ENCODE assay signal across 15 mouse cellular contexts in the genomic region with DNA sequence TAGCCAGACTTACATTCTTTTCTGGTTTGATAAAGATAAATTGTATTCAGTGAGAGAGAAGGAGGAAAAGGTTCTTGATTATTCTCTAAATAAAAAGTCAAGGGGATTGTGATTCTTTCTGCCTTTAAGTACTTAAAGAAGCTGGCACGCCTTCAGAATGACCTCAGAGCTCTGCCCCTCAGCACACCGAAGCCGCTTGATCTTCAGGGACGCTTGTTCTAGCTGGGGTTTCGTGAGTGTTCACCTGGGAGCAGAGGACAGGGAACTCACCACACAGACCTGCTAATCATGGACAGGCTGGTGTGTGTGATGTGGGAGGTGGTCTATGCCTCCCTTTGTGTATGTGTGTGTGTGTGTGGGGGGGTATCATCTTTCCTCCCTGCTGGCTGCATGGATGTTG.
DNase-seq lines count a peak whose midpoint lies in the region; ATAC-seq and TF ChIP-seq lines count a peak whose summit lies in the region.
"Had no signal": no experiment of that assay in that cellular context is flagged by ENCODE, and none has a peak within 500 bp of the region (broad histone marks: within the 10 kb centered on the region; RNA-seq: fewer than 3 reads in every experiment).

No protein-coding gene starts in this region.

- no peak overlapping the region for H3K9ac ChIP-seq in lung, embryonic 16.5 days (ENCODE audit: low read length)
- no peak overlapping the region for H3K9ac ChIP-seq in stomach, postnatal 0 days (ENCODE audit: low read length)
- H3K9ac ChIP-seq: hindbrain, embryonic 15.5 days; neural tube, embryonic 12.5 days had no signal

- no peak for TF ChIP-seq CTCF in layer of hippocampus, adult 2 months (conservative IDR thresholded peaks at IDR 0.05)
- no peak for TF ChIP-seq CTCF in stomach, postnatal 0 days (IDR thresholded peaks at IDR 0.05; ENCODE audit: low read depth)

- DNase-seq in heart, adult 11 months = peak; percentile 87
- DNase-seq in heart, postnatal 25 days (ENCODE audit: low spot score) = no peak
- no peak for DNase-seq in layer of hippocampus, adult 2 months (ENCODE audit: low spot score in 2 of 2)
- no peak for DNase-seq in layer of hippocampus, postnatal 14 days (ENCODE audit: low spot score in 2 of 2)
- DNase-seq in stomach, postnatal 0 days (ENCODE audit: low spot score) = no peak
- DNase-seq in ovary, postnatal 36 days (ENCODE audit: low spot score) = no peak
- DNase-seq: right cerebral cortex, postnatal 14 days; thymus, postnatal 36 days had no signal

- intact Hi-C loops in heart, postnatal 25 days (cut with DNase I) = loop anchor here (5.0 to 10.0 kb wide), 3 partner anchors 75 to 1127 kb away; no protein-coding TSS in a partner anchor

- 0 out of 2 replicates have a peak, but pooled peaks have one; percentile 37 for ATAC-seq in lung, embryonic 16.5 days (ENCODE audit: low read depth)
- no peak for ATAC-seq in stomach, postnatal 0 days (ENCODE audit: low FRiP score, low TSS enrichment)
- ATAC-seq: forebrain, embryonic 14.5 days; intestine, postnatal 0 days had no signal

- peaks cover 9% of the 10 kb centered on the region for H3K4me1 ChIP-seq in lung, embryonic 16.5 days (replicated peaks; ENCODE audit: control insufficient read depth, insufficient read depth, low read length)
- H3K4me1 ChIP-seq in stomach, postnatal 0 days (replicated peaks; ENCODE audit: control insufficient read depth, insufficient read depth) = peaks cover 5% of the 10 kb centered on the region
- H3K4me1 ChIP-seq: hindbrain, embryonic 15.5 days; neural tube, embryonic 12.5 days had no signal

- H3K9me3 ChIP-seq in lung, embryonic 16.5 days (ENCODE audit: control insufficient read depth, low read length) = no peaks in the 10 kb centered on the region
- H3K9me3 ChIP-seq in stomach, postnatal 0 days (ENCODE audit: control insufficient read depth, low read length) = no peaks in the 10 kb centered on the region
- H3K9me3 ChIP-seq: hindbrain, embryonic 15.5 days; neural tube, embryonic 12.5 days had no signal

- no peaks in the 10 kb centered on the region for H3K27me3 ChIP-seq in lung, embryonic 16.5 days (ENCODE audit: control insufficient read depth, insufficient read depth, low read depth, low read length)
- no peaks in the 10 kb centered on the region for H3K27me3 ChIP-seq in stomach, postnatal 0 days (ENCODE audit: control insufficient read depth, insufficient read depth, low read length)
- H3K27me3 ChIP-seq: CH12.LX; hindbrain, embryonic 15.5 days; neural tube, embryonic 12.5 days had no signal

- H3K4me2 ChIP-seq in lung, embryonic 16.5 days (ENCODE audit: low read depth, low read length) = 0 out of 2 replicates have a peak overlapping the region, but pooled peaks have one; percentile 26
- H3K4me2 ChIP-seq in stomach, postnatal 0 days (replicated peaks; ENCODE audit: low read depth) = peak overlapping the region; percentile 17; the same call in 1 of the 2 replicates
- H3K4me2 ChIP-seq: hindbrain, embryonic 15.5 days; neural tube, embryonic 12.5 days had no signal

- H3K36me3 ChIP-seq in lung, embryonic 16.5 days (ENCODE audit: control insufficient read depth, insufficient read depth, low read length) = no peaks in the 10 kb centered on the region
- no peaks in the 10 kb centered on the region for H3K36me3 ChIP-seq in stomach, postnatal 0 days (ENCODE audit: control insufficient read depth, insufficient read depth, low read length)
- H3K36me3 ChIP-seq: hindbrain, embryonic 15.5 days; neural tube, embryonic 12.5 days had no signal

- TF ChIP-seq EP300 in stomach, postnatal 0 days (optimal IDR thresholded peaks at IDR 0.05) = no peak

- H3K4me3 ChIP-seq in layer of hippocampus, adult 2 months = no peak overlapping the region; the same call in 1 of the 2 replicates
- H3K4me3 ChIP-seq in lung, embryonic 16.5 days (ENCODE audit: low read length) = no peak overlapping the region
- no peak overlapping the region for H3K4me3 ChIP-seq in stomach, postnatal 0 days (ENCODE audit: low read depth, low read length)
- H3K4me3 ChIP-seq: erythroblast, embryonic 14.5 days; hindbrain, embryonic 15.5 days; neural tube, embryonic 12.5 days had no signal

- H3K27ac ChIP-seq in layer of hippocampus, adult 2 months = peak overlapping the region; percentile 73; the same call in 1 of the 2 replicates
- peak overlapping the region; percentile 66; the same call in 1 of the 2 replicates for H3K27ac ChIP-seq in lung, embryonic 16.5 days (ENCODE audit: low read length)
- H3K27ac ChIP-seq in stomach, postnatal 0 days (replicated peaks) = no peak overlapping the region
- H3K27ac ChIP-seq: hindbrain, embryonic 15.5 days; neural tube, embryonic 12.5 days had no signal

- WGBS in lung, embryonic 16.5 days = 34% methylated on average over 5 of the region's 5 CpGs
- WGBS in stomach, postnatal 0 days = 40% methylated on average over 5 of the region's 5 CpGs
